11 mouse cellular contexts compared by ENCODE assay signal in genomic region chr13:28811667-28812575, GRCm38 (mm10).
DNase-seq lines count a peak whose midpoint lies in the region; ATAC-seq lines count a peak whose summit lies in the region.
"Had no signal": no experiment of that assay in that cellular context is flagged by ENCODE, and none has a peak within 500 bp of the region (broad histone marks: within the 10 kb centered on the region; RNA-seq: fewer than 3 reads in every experiment).

No protein-coding gene starts in this region.

- H3K27me3 ChIP-seq in embryonic facial prominence, embryonic 11.5 days (ENCODE audit: control insufficient read depth, insufficient read depth, low read length) = no peaks in the 10 kb centered on the region
- H3K27me3 ChIP-seq in hindbrain, embryonic 13.5 days = no peaks in the 10 kb centered on the region
- no peaks in the 10 kb centered on the region for H3K27me3 ChIP-seq in midbrain, embryonic 16.5 days (ENCODE audit: control insufficient read depth, insufficient read depth, low read depth, low read length)

- H3K4me1 ChIP-seq in embryonic facial prominence, embryonic 11.5 days (ENCODE audit: control insufficient read depth, insufficient read depth, low read length) = no peaks in the 10 kb centered on the region
- H3K4me1 ChIP-seq in hindbrain, embryonic 13.5 days (replicated peaks) = peaks cover 67% of the 10 kb centered on the region
- peaks cover 25% of the 10 kb centered on the region for H3K4me1 ChIP-seq in midbrain, embryonic 16.5 days (ENCODE audit: control insufficient read depth, insufficient read depth, low read length)

- ATAC-seq in embryonic facial prominence, embryonic 11.5 days (replicated peaks; ENCODE audit: insufficient number of reproducible peaks, low FRiP score, low TSS enrichment, low read depth) = no peak
- ATAC-seq in hindbrain, embryonic 13.5 days (ENCODE audit: low FRiP score) = peak; percentile 30; the same call in 1 of the 2 replicates
- peak; percentile 51 for ATAC-seq in midbrain, embryonic 16.5 days

- no peak overlapping the region; the same call in 1 of the 2 replicates for H3K27ac ChIP-seq in embryonic facial prominence, embryonic 11.5 days (replicated peaks; ENCODE audit: low read depth, low read length)
- H3K27ac ChIP-seq in hindbrain, embryonic 13.5 days = peak overlapping the region; percentile 85
- peak overlapping the region; percentile 82 for H3K27ac ChIP-seq in midbrain, embryonic 16.5 days (ENCODE audit: low read length)

- no peak overlapping the region for H3K4me3 ChIP-seq in embryonic facial prominence, embryonic 11.5 days (ENCODE audit: low read depth, low read length)
- H3K4me3 ChIP-seq in hindbrain, embryonic 13.5 days = no peak overlapping the region
- no peak overlapping the region for H3K4me3 ChIP-seq in midbrain, embryonic 16.5 days (ENCODE audit: low read depth, low read length)

- 24% methylated on average over 12 of the region's 12 CpGs for WGBS in embryonic facial prominence, embryonic 11.5 days
- 23% methylated on average over 12 of the region's 12 CpGs for WGBS in hindbrain, embryonic 13.5 days
- WGBS in midbrain, embryonic 16.5 days = 21% methylated on average over 12 of the region's 12 CpGs

- peak overlapping the region; percentile 1; the same call in 1 of the 2 replicates for H3K4me2 ChIP-seq in embryonic facial prominence, embryonic 11.5 days (ENCODE audit: low read depth, low read length)
- H3K4me2 ChIP-seq in hindbrain, embryonic 13.5 days = peak overlapping the region; percentile 29
- H3K4me2 ChIP-seq in midbrain, embryonic 16.5 days (ENCODE audit: low read length) = peak overlapping the region; percentile 22

- DNase-seq in R1 (ENCODE audit: low read depth, low spot score) = peak; percentile 87
- peak; percentile 63 for DNase-seq in embryonic facial prominence, embryonic 11.5 days (ENCODE audit: low spot score)
- no peak for DNase-seq in left cerebral cortex, adult 8-10 months (ENCODE audit: low spot score in 2 of 2)
- DNase-seq in spleen, postnatal 10 days (ENCODE audit: low spot score in 2 of 2) = no peak
- DNase-seq in urinary bladder, adult 18-20 months (ENCODE audit: low spot score in 2 of 2) = no peak
- no peak for DNase-seq in T-cell, adult 2 months (ENCODE audit: low spot score)
- DNase-seq: adrenal gland, postnatal 36 days; cerebellum, postnatal 25 days; kidney, postnatal 10 days had no signal

- no peaks in the 10 kb centered on the region for H3K9me3 ChIP-seq in embryonic facial prominence, embryonic 11.5 days (replicated peaks; ENCODE audit: control insufficient read depth, low read length)
- no peaks in the 10 kb centered on the region; the same call in 1 of the 2 replicates for H3K9me3 ChIP-seq in hindbrain, embryonic 13.5 days
- no peaks in the 10 kb centered on the region for H3K9me3 ChIP-seq in midbrain, embryonic 16.5 days (replicated peaks; ENCODE audit: control insufficient read depth, low read length, poor library complexity, severe bottlenecking)

- no peaks in the 10 kb centered on the region; the same call in 1 of the 2 replicates for H3K36me3 ChIP-seq in embryonic facial prominence, embryonic 11.5 days (replicated peaks; ENCODE audit: control insufficient read depth, insufficient read depth, low read depth, low read length)
- no peaks in the 10 kb centered on the region for H3K36me3 ChIP-seq in hindbrain, embryonic 13.5 days
- no peaks in the 10 kb centered on the region for H3K36me3 ChIP-seq in midbrain, embryonic 16.5 days (ENCODE audit: control insufficient read depth, insufficient read depth, low read length)

- H3K9ac ChIP-seq in embryonic facial prominence, embryonic 11.5 days (replicated peaks; ENCODE audit: low read length) = no peak overlapping the region
- H3K9ac ChIP-seq in hindbrain, embryonic 13.5 days = peak overlapping the region; percentile 39; the same call in 1 of the 2 replicates
- H3K9ac ChIP-seq in midbrain, embryonic 16.5 days (ENCODE audit: low read depth, low read length) = no peak overlapping the region

Comparison
In these comparisons a context has a peak if more than half of its experiments do, and no peak if none do; other contexts are left out.
1. DNase-seq: peak in R1 (single experiment) and embryonic facial prominence, embryonic 11.5 days (single experiment); none in left cerebral cortex, adult 8-10 months (0 of 2), spleen, postnatal 10 days (0 of 2), urinary bladder, adult 18-20 months (0 of 2) and T-cell, adult 2 months (single experiment).
2. Peak in every context shown above with its lines, with median percentiles within 50 percentile points of each other: H3K4me2 ChIP-seq.